Mouse (Mus musculus): ENCODE data around the gene Reep6. TPM values are rescaled to one million over a fixed set of nuclear protein-coding genes. Genes with fewer than 3 reads are reported as not detected.
A peak's percentile ranks its signal among the peaks of the same experiment; 100 is the strongest.

Reep6 gene
- polyA plus RNA-seq (2012; rRNA removed), result 1.7 and 4.6 TPM in 2 replicates

DNA sequence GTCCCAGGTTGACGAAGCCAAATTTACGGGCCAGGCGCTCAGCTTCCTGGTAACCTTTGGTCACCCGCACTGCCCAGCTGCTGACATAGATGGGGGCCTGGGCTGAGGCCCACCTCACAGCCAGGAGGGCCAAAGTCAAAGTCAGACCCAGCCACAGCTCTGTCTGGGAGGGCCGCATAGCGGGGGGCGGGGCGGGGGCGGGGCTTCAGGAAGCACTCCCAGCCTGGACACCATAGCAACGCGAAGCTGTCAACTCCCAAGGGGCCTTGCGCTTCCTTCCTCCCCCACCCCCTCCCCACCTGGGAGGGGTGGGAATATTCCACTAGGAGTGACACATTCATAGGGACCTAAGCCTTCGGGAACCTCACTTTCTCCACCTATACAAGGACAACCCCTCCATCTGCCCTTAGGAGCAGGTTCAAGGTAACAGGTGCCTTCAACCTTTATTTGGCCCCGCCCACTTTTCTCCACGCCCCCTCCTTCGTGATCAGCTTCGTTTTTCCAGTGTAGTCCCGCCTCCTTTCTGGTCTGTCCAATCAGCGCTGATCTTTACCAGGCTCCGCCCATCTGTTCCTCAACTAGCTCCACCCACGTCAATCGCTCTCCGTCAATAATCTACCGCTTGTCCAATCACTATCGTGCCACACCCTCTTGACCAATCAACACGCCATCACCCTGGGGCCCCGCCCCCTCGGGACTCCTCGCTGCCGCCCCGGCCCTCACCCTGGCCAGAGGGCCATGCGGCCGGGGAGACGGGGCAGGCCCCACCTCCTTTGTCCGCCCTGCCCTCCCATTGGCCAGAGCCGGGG lies at the start of gene Reep6, which contains the start of gene Pcsk4:
Gene Reep6, plus strand, starts transcription at position 681 of the 809 bp plus-strand sequence.
Gene Pcsk4, minus strand, starts transcription at position 226 of the 809 bp plus-strand sequence.
- DNase-seq (ENCODE audit: low read depth), result peak; percentile 98
- no peak for TF ChIP-seq CTCF (IDR thresholded peaks at IDR 0.05; ENCODE audit: borderline replicate concordance, extremely low read depth, insufficient read depth, insufficient read length)
- TF ChIP-seq POLR2A (IDR thresholded peaks at IDR 0.05; ENCODE audit: borderline replicate concordance, extremely low read depth, insufficient read depth, insufficient read length, poor library complexity, severe bottlenecking), result no peak

DNA sequence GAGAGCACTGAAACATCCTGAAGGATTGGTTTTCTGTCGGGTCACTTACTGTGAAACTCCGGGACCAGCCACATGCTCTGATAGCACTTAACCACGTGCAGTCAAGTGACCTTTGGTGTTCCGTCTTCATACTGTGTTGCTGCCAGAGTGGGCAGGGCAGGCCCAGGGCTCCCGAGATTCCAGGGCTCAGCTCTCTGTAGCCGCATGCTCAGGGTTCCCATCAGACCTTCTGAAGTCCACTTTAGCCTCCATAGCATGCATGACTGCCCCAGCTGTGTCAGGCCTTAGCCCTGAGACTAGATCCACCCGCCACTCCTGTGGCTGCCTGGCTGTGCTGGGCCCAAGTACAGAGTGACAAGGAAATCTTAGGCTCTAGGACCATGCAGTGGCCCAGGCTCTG lies 48.4 kb upstream of the Reep6 start:
- TF ChIP-seq CTCF (IDR thresholded peaks at IDR 0.05; ENCODE audit: borderline replicate concordance, extremely low read depth, insufficient read depth, insufficient read length) (no peak), POLR2A (IDR thresholded peaks at IDR 0.05; ENCODE audit: borderline replicate concordance, extremely low read depth, insufficient read depth, insufficient read length, poor library complexity, severe bottlenecking) (no peak)
- no peak for DNase-seq (ENCODE audit: low read depth)

DNA sequence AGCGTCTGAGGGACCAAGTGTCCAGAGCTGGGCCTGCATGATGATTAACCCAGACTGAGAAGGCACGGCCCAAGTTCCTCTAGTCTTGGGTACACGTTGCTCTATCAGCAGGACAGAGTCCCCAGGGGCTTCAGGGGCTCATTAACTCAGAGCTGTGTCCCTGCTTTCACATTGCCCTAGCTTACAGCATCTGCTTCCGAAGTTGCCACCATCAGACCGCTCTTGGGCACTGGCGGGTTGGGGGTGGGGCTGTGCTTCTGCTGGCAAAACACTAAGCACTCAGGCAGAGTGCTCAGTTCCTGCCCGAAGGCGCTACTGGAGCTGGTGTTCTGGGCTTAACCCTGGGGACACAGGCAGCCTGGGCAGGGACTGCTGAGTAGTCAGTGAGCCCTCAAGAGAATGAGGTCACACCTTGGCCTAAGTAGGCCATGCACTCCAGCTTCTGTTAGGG lies 47.8 kb upstream of the Reep6 start:
- DNase-seq (ENCODE audit: low read depth), result peak; percentile 48
- no peak for TF ChIP-seq POLR2A (IDR thresholded peaks at IDR 0.05; ENCODE audit: borderline replicate concordance, extremely low read depth, insufficient read depth, insufficient read length, poor library complexity, severe bottlenecking)
- TF ChIP-seq CTCF (IDR thresholded peaks at IDR 0.05; ENCODE audit: borderline replicate concordance, extremely low read depth, insufficient read depth, insufficient read length), result no peak

DNA sequence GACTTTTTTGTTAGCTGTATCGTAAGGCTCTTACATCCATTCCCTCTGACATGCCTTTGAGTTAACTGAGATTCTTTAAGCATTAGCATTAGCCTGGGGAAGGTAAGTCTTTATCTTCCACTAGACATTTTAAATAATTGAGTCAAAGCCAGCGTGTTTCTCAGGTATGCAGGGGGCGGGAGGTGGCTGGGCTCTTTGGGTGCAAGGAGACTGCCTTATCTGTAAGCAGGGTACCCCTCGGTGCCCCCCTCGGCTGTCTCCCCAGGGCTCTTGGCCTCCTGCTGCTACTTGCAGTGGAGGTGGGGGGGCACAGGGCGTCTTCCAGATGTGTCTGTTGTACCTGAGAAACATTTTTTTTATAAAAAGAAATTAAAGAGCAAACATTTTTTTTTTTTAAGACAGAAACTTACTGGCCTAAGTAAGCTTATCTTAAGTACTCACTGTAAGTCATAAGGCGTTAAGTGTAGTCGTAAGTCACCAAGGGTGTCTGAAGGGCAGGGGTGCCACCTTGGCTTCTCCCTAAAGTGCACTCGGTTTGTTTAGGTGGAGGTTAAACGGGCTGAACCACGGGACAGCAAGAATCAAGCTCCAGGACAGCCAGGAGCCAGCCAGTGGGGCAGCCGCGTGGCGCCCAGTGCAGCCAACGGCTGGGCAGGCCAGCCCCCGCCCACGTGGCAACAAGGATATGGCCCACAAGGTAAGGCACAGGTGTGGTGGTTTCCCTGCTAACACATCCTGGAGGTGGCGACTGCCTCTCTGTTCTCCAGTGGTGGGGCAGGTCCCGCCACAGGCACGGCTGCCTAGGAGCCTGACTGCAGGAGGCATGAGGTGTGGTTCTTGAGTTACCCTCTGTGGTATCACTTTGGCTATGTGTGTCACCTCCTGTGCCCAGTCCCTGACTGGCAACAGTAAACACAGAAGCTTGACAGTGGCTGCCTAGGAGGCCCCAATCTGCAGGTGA lies 47.0 kb upstream of the Reep6 start:
- TF ChIP-seq CTCF (IDR thresholded peaks at IDR 0.05; ENCODE audit: borderline replicate concordance, extremely low read depth, insufficient read depth, insufficient read length) (no peak), POLR2A (IDR thresholded peaks at IDR 0.05; ENCODE audit: borderline replicate concordance, extremely low read depth, insufficient read depth, insufficient read length, poor library complexity, severe bottlenecking) (no peak)
- no peak for DNase-seq (ENCODE audit: low read depth)

DNA sequence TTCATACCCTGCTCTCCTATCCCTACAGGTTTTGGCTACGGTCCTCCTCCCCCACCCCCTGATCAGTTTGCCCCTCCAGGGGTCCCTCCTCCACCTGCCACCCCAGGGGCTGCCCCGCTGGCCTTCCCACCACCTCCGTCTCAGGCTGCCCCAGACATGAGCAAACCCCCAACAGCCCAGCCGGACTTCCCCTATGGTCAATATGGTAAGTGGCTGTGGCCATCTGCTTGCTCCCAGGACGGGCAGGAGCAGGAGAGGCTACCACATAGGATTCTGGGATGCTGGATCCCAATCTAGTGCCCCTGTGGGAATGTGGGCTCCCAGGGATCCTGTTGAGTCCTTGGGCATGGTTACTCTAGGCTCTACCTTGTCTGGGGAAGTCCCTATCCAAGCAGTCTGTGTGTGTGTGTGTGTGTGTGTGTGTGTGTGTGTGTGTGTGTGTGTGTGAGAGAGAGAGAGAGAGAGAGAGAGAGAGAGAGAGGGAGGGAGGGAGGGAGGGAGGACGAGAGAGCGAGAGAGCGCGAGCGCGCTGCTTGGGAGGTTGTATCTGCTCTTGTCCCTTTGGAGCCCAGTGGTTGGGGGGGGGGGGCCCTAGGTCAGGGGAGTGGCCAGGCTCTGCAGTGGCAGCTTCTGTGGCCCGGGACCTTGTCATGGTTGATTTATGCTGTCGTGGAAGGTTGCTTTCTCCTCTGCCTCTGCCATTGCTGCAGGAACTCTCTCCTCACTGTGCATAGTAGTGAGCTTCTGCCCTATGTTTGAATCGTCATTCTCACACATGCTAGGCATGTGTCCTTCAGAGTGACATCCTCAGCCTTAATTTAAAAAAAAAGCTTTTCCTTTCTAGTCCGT lies 44.3 kb upstream of the Reep6 start:
- DNase-seq (ENCODE audit: low read depth), result no peak
- TF ChIP-seq POLR2A (IDR thresholded peaks at IDR 0.05; ENCODE audit: borderline replicate concordance, extremely low read depth, insufficient read depth, insufficient read length, poor library complexity, severe bottlenecking) (no peak), CTCF (IDR thresholded peaks at IDR 0.05; ENCODE audit: borderline replicate concordance, extremely low read depth, insufficient read depth, insufficient read length) (no peak)

DNA sequence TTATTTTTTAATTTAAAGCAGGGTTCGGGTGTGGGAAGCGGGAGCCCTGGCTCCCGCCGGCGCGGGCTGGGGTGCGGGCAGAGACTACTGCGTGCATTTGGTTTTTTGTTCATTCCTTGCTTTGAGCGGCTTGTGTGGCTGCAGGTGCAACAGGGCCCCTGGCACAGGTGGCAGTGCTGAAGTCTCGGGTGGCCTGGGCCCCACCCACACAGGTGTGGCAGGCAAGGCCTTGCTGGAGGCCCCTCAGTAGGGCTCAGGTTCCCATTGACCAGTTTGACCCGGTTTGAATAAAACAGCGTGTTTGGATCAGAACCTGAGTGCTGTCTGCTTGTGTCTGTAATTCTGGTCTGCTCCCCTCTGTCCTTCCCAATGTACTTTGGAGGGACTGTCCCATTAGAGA lies 41.7 kb upstream of the Reep6 start:
- DNase-seq (ENCODE audit: low read depth), result no peak
- TF ChIP-seq CTCF (IDR thresholded peaks at IDR 0.05; ENCODE audit: borderline replicate concordance, extremely low read depth, insufficient read depth, insufficient read length) (no peak), POLR2A (IDR thresholded peaks at IDR 0.05; ENCODE audit: borderline replicate concordance, extremely low read depth, insufficient read depth, insufficient read length, poor library complexity, severe bottlenecking) (no peak)

DNA sequence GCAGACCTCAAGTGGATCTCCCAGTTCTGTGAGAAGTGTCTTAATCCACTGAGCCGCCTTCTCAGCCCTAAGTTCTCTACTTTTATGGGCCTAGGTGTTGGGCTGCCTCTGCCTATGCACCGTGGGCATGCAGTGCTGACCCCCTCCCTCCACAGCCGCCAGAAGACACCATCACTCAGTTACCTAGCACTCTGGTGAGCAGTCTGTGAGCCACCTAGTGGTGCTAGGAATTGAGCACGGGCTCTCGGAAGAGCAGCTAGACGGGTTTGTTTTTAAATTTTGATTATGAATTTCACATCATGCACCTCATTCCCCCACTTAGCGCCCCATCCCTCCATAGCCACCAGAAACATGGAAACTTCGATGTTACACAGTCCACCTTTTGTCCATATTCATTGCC lies 41.1 kb upstream of the Reep6 start:
- DNase-seq (ENCODE audit: low read depth), result no peak
- no peak for TF ChIP-seq POLR2A (IDR thresholded peaks at IDR 0.05; ENCODE audit: borderline replicate concordance, extremely low read depth, insufficient read depth, insufficient read length, poor library complexity, severe bottlenecking)
- TF ChIP-seq CTCF (IDR thresholded peaks at IDR 0.05; ENCODE audit: borderline replicate concordance, extremely low read depth, insufficient read depth, insufficient read length), result 0 out of 2 replicates have a peak, but pooled peaks have one; percentile 11

DNA sequence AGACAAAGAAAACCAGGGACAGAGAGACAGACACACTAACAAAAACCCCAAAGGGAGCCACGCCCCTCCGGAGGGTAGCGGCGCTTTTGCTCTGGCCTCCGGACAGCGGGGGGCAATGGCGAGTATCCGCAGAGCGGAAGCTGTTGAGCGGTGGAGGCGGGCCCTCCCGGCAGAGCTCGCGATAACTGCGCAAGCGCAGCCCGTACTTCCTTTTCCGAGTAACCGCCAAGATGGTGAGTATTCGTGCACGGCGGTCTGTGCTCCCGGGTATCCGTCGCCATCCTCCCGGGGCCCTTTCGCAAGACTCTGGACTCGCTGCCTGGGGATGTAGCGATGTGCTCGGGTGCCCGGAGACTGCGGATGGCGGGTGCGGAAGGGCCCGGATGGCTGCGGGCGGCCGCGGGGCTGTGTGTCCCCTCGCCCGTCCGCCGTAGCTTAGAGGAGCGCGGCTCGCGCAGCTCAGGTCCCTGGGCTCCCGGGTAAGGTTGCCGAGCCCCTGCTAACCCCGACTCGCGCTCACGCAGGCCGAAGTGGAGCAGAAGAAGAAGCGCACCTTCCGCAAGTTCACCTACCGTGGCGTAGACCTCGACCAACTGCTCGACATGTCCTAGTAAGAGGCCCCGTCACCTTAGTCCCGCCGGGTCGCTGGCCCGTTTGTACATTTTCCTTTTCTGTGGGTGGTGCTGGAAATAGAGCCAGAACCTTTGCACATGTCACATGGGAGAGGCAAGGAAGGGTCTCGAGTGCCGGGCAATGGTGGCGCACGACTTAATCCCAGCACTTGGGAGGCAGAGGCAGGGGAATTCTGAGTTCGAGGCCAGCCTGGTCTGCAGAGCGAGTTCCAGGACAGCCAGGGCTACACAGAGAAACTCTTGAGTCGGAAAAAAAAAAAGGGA lies 37.3 kb upstream of the Reep6 start, which contains the start of gene Rps15:
Gene Rps15, plus strand, starts transcription at position 203 of the 896 bp plus-strand sequence.
- peak; percentile 51 for TF ChIP-seq CTCF (IDR thresholded peaks at IDR 0.05; ENCODE audit: borderline replicate concordance, extremely low read depth, insufficient read depth, insufficient read length)
- TF ChIP-seq POLR2A (IDR thresholded peaks at IDR 0.05; ENCODE audit: borderline replicate concordance, extremely low read depth, insufficient read depth, insufficient read length, poor library complexity, severe bottlenecking), result peak; percentile 62; the same call in 1 of the 2 replicates
- DNase-seq (ENCODE audit: low read depth), result peak; percentile 99

DNA sequence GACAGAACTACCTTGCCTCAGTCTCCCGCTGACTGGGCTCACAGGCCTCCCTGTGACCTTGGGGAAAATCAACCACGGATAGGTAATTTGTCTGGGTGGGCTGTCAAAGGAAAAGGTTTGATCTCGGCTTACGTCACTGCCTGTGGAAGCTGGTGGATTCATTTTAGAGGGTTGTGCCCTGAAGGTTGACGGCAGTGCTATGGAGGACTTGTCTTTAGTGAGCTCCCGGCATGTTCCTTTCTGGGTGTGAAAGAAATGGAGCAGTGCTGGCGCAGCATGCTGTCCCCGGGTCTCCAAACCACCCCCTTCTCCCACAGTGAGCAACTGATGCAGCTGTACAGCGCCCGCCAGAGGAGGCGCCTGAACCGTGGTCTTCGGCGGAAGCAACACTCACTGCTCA lies 36.4 kb upstream of the Reep6 start:
- no peak for TF ChIP-seq POLR2A (IDR thresholded peaks at IDR 0.05; ENCODE audit: borderline replicate concordance, extremely low read depth, insufficient read depth, insufficient read length, poor library complexity, severe bottlenecking)
- no peak for TF ChIP-seq CTCF (IDR thresholded peaks at IDR 0.05; ENCODE audit: borderline replicate concordance, extremely low read depth, insufficient read depth, insufficient read length)
- no peak for DNase-seq (ENCODE audit: low read depth)
